Mouse (Mus musculus): Measurements from ENCODE around the gene 9130204L05Rik.

The 9130204L05Rik gene

DNA sequence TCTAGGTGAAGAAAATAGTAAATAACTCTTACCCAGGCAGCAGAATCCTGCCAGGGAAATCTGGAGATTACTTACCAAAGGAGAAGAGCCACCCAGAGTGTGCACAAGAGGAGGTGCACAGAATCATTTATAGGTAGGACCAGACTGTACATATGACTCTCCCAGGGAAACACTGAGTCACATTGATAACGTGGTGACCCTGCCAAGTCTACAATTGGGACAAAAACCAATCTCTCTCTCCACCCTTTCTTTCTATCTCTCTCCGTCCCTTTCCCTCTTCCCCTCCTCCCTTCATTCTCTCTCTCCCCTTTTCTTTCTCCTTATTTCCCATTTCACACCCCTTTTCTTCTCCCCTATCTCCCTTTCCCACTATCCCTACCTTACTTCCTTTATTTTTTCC lies at the start of gene 9130204L05Rik:
9130204L05Rik (minus strand) TSS at position 101 of the 400 bp plus-strand sequence.
- DNase-seq: no peak

GRCm38 (mm10) chr3:91108696-91109095 lies 18.1 kb upstream of the 9130204L05Rik start:
- no peak for DNase-seq

GRCm38 (mm10) chr3:91059211-91059610 lies 31.4 kb downstream of the 9130204L05Rik start:
- no peak for DNase-seq

DNA sequence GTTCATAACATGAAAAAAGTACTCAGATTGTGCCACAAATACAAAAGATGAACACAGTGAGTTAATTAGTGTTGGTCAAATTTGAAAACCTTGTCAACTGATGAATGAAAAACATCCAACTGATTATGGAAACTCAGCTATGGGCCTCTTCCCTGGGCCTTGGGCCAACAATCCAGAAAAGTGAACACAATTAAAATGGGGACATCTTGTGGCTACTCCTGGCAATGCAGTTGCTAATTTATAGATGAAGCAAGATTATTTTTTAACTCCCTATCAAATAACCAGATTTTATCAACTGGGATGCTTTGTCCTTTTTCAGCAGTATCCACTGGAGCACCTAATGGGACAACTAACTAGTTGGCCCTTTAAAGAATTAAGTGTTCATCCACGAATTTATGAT lies 37.9 kb downstream of the 9130204L05Rik start:
- no peak for DNase-seq

Data from cerebellum, postnatal 36 days (tissue).